Mouse (Mus musculus) 416B (cell line): ENCODE measurements around the gene Map3k4.

Source experiments
- DNase-seq: peaks from one replicate; pipeline ENCODE4 v3.0.0; 2011; ENCODE audit warnings: low read depth

Gene Map3k4

DNA sequence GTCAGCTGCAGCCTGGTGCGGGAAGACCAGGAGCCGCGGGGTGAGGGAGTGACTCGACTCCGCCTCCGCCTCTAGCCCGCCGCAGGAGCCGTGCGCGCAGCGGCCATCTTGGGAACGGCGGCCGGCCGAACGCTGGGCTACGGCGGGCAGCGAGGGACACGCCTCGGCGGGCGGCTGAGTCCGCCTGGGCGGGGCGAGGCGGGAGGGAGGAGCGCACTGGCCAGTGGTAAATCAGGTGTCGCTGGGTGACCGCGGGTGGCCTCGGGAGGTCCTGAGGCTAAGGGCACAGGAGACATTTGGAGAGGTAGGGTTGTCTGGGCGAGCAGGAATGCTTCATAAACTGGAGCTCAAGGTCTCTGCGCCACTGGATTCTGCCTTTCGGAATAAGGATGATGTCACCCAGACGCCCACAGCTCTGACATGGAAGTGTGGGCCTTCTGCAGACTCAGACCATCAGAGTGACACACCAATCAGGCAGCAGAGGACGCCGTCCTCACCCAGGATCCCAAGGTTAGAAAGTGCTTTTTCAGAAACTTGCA lies at the start of gene Map3k4:
TSS of gene Map3k4 (minus strand) at position 134 of the 539 bp plus-strand sequence.
- DNase-seq = peak; percentile 83

GRCm38 (mm10) chr17:12367373-12367930 lies 48.9 kb upstream of the Map3k4 start:
- DNase-seq = peak; percentile 80

- DNase-seq = no peak
Measured at GRCm38 (mm10) chr17:12364426-12364735, 45.8 kb upstream of the Map3k4 start.

DNA sequence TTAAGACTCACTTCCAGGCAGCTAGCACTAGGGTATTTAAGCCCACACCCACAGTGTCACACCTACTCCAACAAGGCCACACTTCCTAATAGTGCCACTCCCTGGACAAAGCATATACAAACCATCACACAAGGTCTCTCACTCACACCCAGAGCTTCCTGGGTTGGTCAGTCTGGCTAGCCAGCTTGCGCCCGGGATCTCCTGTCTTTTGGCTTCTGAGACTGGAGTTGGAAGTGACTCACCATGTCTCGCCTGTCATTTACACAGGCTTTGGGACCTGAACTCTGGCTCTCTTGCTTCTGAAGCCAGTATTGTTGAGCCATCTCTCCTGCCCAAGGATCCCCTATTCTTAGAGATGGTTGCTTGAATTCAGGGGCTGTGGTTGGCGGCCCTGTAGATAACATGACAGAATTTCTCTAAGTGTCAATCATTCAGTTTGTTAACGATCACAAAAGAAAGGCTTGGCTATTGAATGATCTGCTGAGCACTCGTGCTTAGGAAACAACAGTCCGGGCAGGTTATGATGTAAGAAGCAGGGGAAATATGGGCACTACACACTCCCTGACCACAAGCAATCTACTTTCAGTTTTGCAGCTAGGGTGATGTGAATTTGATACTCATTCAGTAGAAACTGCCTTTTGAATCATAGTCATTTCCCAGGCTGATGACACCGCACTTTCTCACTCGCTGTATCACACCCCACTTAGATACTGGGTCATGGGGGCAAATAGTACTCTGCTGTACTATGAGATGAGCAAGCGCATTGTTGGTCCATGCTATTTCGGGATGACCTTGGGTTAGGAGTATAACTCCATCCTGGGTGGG lies 45.2 kb upstream of the Map3k4 start:
- DNase-seq = peak; percentile 90

DNA sequence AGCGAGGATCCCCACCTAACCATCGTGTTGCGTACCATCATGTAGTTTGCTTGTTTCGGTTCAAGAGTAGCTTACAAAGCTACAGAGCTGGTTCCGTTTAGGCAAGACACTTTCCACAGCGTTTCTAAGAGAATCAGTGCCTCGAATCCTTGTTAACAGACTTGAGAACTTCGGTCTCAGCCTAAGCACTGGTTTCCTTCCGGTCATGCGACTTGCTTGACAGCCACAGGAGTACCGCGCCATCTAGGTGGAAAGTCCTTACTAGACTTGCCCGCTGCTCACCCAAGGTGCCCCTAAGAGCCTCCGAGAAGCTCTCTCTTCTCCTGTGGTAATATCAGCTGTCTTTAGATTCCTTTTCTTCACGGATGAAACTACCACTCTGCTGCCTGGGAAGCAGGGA lies 41.3 kb upstream of the Map3k4 start:
- DNase-seq = no peak

DNA sequence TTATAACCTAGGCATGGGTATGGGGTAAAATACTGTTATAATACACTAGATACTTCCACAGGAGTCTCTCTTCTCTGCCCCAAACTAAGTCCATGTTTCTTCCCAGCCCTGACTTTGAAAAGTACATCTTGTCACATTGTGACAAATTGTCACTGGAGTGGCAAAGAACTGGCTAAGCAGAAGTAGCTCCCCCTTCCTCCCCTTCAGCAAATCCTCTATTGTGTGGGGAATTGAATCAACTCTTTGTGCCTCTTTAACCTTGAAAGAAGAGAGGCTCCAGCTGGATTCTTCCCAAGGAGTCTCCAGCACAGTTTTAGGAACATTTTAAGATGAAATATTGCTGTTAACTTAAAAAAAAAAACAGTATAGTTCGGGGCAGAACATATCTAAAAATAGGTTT lies 34.2 kb upstream of the Map3k4 start:
- no peak for DNase-seq

DNA sequence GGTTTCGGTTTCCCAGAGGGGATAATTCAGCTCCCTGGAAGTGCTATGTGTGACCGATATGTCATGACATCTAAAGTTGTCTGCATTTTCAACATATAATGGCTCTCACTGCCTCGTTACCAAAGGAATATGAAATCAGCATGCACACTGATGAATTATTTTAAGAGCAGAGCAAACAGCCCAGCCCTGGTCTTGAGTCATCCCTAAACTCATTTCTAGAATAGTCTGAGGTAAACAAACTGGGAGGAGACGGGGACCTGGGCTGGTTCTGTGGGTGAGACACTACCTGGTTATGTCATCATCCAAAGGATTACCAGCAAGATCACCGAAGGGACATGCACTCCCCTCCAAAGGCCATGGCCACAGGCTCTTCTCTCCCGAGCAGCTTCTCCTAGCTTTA lies 33.0 kb upstream of the Map3k4 start:
- DNase-seq = no peak

- DNase-seq = no peak
Measured at GRCm38 (mm10) chr17:12347462-12347861, 28.9 kb upstream of the Map3k4 start.

GRCm38 (mm10) chr17:12343702-12344376 lies 25.2 kb upstream of the Map3k4 start:
- no peak for DNase-seq

GRCm38 (mm10) chr17:12337156-12337555 lies 18.6 kb upstream of the Map3k4 start:
- DNase-seq = no peak

- no peak for DNase-seq
Measured at GRCm38 (mm10) chr17:12336073-12336868, 17.7 kb upstream of the Map3k4 start.

- DNase-seq = no peak
Measured at GRCm38 (mm10) chr17:12335115-12335514, 16.5 kb upstream of the Map3k4 start.

DNA sequence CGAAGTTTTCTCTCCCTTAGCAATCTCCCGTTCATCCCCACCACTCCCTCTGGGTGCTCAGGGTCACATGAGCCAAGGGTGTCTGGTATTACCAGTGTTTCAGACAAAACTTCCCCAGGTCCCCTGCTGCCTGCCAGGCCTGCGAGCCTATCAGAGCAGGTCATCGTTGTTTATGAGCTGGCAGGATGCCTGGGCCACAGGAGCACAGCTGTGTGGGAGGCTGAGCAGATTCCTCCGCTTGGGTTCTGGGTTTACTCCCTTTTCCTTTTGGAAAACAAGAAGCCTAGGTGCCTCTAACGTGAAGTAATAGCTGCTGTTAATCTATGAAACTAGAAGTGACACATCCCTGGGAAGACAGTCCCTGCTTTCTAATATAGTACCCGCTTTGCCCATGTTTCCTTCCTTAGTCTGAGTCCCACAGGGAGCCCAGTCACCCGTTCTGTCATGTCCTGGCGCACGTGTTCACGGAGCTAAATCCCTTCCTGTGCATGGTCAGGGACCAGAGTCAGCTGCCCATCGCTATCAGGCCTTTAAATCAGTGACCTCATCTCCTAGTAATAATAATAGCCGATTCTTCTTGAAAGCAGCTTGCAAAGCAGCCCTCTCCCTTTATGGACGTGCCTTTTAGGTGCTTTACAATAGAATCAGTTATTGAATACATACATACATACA lies 9.4 kb upstream of the Map3k4 start:
- DNase-seq = no peak

GRCm38 (mm10) chr17:12319786-12320185 lies 1.2 kb upstream of the Map3k4 start:
- DNase-seq = no peak

DNA sequence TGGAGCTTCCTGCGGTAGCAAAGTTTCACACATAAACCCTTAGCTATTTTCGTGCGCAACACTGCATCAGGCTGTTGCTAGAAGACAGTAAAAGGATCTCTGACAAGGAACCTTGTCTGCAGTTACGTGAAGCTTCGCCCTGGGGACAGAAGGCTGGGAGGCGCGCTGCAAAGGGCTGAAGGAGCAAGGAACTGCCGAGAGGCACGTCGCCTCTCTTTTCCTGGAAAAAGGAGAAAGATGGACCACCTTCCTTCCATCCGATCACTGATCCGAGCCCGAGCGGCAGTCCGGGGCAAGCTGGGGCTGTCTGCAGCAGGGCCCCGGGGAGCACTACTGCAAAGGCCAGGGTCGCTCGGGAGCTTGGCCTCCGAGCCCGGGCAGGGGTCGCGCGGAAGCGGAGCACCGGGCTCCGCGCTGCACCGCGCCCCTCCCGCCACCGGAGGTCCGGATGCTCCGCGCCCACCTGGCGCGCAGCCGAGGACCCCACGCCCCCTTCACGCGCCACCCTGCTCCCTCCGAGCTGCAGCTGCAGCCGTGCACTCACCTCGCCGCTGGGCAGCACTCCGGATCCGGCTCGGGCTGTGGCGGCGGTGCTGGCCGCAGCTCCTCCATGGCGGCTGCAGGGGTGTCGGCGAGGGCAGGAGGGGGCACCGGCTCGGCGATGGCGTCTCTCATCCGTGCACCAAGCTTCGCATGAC lies 493 bp downstream of the Map3k4 start:
- peak; percentile 37 for DNase-seq

- no peak for DNase-seq
Measured at GRCm38 (mm10) chr17:12317607-12317953, 1.0 kb downstream of the Map3k4 start.

GRCm38 (mm10) chr17:12316251-12316650 lies 2.3 kb downstream of the Map3k4 start:
- no peak for DNase-seq

DNA sequence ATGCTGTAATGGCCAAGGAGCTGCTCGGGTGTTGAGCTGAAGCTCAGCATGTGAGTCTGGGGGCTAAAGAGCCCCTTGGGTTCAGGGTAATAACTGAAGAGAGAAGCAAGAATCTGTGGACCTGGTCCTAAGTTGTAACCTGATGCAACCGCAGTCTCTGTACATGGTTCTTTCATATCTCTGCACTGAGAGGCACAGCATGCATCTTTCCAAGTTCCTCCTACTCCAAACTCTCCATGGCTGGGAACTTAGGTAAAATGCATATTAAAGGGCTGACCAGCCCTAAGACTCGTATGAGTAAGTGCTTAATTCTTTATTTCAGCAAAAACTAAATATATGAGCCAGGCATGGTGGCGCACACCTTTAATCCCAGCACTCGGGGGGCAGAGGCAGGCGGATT lies 6.3 kb downstream of the Map3k4 start:
- DNase-seq = no peak

DNA sequence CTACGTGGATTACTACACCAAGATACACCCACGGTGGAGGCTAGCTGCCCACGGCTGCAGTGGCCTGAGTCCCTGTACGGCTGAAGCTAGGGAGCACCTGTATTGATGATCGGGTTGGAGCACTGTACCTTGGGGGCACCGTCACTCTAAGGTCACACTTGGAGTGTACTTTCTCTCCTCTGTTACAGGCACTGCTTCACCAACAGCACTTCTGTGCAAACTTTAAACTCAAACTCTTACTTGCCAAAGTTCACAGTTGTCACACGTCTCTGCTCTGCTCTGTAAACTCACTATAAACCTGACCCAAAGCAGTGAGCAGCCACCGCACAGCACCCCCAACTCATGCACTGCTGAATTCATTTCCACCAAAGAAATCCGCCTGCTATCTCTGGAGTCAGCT lies 9.1 kb downstream of the Map3k4 start:
- no peak for DNase-seq

GRCm38 (mm10) chr17:12309059-12309458 lies 9.5 kb downstream of the Map3k4 start:
- DNase-seq = no peak
